Mouse (Mus musculus) MEL-GATA-1-ER (cell line): Measurements from ENCODE around the gene Chd6.

Source experiments
- DNase-seq: peaks from one replicate; pipeline ENCODE4 v3.0.0-alpha.2; 2012; ENCODE audit warnings: low read depth; ENCODE audit errors: extremely low read depth

Gene Chd6

DNA sequence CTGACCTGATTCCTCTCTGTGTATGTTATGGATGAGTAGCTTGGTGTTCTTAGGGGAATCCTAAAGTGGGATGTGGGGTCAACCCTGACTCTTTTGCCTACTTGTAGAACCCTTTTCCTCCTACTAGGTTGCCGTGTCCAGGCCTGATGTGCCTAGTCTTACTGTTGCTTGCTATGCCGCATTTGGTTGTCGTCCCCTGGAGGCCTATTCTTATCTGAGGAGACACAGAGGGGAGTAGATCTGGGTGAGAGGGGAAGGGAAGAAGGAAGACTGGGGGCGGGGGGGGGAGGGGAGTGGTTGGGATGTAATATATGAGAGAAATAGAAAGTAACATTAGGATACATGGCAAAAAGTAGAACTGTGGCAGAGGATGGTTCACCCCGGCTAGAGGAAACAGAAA is 33.3 kb downstream of the Chd6 start:
- peak; percentile 47 for DNase-seq

DNA sequence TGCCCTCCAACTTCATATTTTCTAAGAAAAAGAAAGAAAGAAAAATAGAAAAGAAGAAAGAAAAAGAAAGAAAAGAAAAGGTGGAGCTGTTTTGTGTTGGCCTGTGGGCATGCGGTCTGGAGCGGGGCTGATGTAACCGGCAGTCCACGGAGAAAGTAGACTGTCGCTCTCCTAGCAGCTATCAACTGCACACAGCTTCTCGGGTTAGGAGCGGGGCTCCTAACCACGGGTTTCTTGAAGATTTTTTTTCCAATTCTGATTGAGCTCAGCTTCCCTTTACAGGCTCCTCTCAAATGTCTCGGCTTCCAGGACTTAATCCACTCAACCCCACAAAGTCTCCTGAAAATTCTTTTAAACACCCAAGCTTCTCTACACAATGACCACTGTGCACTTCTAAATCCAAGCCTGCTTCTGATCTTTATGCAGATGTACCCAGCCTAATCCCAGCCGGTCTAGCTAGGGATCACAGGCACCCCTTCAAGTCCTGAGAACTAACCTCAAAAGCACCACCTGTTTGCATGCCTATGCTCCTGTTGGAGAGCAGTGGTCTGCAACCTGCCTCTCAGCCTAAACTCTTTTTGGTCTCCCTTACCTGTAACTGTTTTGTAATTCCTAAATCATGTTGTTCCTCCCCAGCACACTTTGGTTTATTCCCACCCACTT is 42.6 kb downstream of the Chd6 start:
- peak; percentile 65 for DNase-seq

DNA sequence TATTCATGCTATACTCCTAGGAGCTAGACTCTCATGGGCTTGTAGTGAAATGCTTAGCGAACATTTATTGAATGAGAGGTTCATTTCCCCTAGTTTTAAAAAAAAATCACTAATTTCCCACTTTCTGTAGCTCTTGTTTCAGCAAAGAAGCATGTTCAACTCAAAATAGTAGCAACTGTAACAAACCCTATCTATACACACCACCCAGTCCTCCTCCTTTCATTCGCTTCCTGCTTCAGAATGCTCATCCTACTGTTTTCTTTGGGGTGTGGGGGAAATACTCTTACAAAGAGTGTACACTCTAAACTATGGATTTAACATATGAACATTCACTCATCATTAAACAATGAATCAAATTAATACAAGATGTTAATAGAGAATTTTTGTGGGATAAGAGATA is 43.3 kb downstream of the Chd6 start:
- peak; percentile 58 for DNase-seq

DNA sequence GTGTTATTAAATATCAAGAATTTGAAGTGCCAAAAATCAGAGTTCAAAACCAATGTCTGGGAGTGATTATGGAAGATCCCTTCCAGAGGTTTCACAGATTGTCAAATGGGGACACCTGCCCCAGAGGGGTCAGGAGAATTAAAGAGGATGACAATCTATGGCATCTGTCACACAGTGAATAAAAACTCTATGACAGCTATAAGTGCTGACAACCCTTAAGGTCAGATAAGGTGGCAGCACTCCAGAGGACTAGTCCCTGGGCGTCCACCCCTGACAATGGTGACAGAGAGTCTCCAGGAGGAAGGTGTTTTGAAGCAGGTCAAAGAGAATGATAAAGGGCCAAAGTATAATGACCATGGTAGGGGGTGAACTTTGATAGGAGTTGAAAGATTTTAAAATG is 44.0 kb downstream of the Chd6 start:
- no peak for DNase-seq

DNA sequence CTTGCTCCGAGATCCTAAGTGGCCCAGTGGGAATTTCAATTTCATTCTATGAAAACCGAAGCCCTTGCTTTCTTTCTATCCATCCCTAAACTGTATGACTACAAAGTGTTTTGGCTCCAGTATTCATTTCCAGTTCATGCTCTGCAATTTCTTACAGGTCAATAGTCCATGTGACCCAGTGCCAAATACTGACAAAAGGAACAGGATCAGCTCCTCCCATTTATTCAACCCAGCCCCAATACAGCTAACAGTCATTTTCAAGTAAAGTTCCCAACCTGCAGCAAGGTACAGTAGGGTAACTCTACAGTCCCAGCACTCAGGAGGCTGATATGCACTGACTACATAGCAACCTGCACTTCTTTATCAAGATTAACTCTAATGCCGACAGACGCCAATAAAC is 50.0 kb downstream of the Chd6 start:
- DNase-seq, result no peak

DNA sequence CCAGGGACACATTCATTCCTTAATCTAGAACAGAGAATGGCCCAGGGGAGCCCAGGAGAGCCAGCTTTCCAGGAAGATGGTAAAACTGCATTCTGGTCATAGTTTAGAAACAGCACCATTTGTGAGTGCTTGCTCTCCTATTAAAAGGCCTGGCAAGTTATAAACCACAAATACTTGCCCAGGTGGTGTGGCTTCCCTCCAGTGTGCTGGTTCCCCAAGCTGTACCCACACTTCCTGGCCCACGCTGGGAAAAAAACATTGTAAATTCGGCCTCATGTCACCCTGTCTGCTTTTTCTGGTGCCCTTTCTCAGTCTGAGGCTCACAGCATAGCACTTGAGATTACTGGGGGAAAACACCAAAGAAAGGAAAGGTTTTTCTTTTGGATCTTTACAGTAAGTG is 55.1 kb downstream of the Chd6 start:
- DNase-seq, result no peak

DNA sequence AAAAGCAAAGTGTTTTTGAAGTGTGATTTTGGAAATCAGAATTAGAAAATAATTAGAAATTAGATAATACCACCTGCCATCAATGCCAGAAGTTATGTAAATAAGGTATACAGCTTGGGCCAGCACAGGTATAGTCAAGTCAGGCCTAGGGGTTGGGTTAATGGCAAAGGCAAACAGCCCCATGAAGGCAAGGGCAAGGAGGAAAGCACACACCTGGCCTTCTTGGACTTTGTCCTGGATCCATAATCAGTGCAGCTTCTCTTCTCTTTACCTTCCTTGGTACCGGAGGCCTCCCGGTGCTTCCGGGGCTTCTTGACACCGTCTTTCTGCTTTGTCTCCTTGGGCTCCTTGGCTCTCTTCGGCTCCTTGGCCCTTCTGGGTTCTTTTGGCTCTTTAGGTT is 56.7 kb downstream of the Chd6 start:
- no peak for DNase-seq

DNA sequence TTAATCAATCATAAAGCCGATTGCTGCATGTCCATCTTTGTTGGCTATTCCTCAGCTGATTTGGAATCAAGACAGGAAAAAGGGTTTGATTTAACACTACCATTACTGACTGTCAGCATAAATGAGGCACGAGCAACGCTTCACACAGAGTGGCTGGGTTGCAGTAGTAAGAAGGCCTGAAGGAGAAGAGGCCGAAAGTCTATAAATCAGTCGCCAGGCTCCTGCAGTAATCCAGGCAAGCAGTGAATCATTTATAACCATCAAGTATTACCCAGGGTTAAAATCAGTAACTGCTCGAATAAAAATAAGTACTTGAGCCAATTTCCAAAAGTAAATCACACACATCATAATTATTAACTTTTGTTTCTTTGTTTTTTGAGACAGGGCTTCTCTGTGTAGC is 59.4 kb downstream of the Chd6 start:
- DNase-seq, result no peak

DNA sequence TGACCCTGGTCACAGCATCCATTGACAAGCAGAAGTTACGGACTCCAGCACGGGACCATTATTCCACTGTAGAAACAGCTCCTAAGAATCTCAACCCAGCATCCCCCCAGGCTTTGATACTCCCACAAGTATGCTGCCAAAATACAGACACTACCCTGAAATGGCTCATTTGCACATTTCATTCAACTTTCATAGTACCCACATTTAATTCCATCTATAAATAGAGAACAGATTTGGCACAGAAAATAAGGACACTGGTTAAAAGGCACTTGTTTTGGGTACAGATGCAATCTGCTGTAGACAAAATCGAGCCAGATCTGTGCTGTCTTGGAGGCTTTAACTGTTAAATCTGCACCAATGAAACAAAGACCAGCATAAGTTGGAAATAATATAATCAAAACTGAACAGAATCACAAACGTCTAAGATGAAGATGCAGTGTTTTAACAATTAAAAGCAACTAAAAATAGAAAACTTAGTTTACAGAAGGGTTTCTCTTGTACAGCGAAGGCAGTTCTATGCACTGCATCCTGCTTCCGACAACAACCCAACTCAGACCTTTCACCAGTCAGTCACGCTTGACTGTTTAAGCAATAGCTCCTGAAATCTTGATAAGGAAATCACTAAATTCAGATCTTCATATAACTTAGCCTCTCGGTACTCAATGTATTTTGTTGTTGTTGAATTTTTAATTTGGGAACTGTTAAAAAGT is 64.2 kb downstream of the Chd6 start:
- no peak for DNase-seq

DNA sequence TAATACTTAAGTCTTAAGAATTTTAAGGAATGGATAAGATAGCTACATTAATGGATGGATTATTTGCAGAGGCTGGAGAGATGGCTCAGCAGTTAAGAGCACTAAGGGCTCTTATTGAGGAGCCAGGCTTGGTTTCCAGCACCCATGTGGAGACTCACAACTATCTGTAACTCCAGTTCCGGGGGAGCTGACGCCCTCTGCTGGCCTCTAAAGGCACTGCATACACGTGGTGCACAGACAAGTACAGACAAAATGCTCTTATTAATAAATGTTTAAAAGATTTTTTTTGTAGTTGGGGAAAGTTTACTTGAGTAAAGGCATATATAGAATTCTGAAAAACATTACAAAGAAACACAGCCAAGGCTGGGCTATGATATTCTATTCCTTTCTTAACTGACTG is 66.0 kb downstream of the Chd6 start:
- DNase-seq, result no peak

DNA sequence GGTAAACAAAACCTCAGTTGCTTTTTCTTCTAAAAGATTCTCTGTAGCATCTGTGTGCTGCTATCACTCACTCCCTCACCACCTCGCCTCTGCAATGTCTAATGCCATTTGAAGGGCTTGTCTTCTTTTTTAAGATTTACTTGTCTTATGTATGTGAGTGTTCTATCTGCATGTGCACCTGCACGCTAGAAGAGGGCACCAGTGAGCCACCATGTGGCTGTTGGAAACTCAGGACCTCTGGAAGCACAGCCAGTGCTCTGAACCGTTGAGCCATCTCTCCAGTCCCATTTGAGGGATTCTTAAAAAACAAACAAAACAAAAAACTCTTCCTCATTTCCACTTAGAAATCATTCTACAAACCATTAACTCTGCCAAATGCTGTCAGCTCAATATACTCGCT is 68.1 kb downstream of the Chd6 start:
- no peak for DNase-seq

DNA sequence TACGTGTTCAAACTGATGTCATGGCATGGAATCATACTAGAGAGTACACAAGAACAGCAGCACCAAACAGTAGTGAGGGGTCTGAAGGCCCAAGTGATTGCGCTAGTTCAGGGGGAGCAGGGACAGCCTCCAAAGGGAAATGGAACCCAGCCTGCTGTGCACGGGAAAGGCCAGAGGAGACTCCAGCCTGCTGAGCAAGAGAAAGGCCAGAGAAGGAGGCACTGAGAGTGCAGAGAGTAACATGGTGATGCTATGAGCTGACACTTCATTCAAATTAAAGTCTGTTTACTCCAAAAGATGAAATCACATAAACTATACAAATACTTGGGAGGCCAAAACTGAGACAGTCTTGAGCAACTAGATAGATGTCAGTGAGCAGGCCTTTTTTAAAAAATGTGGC is 71.1 kb downstream of the Chd6 start:
- no peak for DNase-seq

DNA sequence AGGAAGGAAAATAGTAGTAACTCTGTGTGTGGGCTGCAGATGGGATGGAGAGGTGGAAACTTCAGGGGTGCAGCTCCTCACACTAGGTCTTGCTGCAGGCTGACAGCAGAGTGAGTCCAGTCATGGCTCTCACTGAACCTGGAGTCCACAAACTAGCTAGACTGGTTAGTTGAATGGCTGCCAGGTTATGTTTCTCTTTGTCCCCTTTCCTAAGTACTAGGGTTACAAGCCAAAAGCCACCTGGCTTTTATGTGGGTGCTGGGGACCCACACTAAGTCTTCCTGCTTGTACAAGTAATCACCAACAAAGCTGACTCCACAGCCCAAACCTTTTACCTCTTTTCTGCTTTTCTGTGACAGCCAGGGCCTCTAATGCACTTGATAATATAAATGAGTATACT is 75.7 kb downstream of the Chd6 start:
- no peak for DNase-seq

DNA sequence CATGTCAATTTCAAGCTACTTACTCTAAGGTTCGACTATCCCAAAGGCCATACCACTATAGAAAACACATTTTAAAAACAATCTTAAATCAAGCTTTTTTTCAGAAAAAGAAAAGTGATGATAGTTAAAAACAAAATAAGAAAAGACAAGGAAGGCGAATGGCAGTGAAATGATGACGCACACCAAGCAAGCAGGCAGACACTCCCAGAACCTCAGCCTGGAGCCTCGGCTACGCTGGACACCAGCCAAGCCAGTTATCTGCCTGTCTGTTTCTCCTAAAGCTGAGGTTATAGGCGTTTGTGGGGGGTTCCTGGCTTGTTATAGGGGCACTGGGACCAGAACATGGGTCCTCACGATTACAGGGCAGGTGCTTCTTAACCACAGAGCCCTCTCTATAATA is 76.5 kb downstream of the Chd6 start:
- no peak for DNase-seq

DNA sequence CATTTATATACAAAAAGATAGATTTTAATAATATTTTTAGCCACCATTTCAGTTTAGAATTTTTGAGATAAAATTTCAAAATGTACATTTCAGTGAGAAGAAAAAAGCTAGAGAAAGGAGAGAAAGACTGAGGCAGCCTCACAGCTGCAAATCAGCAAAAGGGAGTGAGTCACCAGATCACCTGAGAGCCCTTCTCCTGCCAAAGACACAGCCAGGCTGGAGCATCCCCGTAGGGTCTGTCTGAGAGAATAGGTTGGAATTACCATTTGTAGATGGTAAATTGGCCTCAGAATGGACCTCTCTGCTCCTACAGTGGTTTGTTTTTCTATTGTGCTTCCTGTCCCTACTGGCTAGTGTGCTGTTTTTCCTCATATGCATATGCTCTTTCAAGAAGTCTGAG is 84.3 kb downstream of the Chd6 start:
- no peak for DNase-seq

DNA sequence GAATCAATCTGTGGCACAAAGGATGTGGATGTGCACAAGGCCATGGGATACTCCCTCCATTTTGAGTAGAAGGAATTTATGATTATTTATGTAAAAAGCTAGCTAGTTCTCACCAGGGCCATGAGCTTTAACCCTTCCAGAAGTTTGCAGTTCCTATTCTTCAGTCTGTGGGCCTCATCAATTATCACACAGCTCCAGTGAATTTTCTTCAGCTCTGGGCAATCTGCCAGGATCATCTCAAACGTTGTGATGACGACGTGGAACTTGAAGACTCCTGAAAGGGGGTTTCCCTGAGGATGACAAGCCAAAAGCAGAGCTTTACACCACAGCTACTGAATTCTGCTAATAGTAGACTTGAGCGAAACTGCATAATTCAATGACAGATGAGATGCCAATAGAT is 91.0 kb downstream of the Chd6 start:
- DNase-seq, result peak; percentile 7

DNA sequence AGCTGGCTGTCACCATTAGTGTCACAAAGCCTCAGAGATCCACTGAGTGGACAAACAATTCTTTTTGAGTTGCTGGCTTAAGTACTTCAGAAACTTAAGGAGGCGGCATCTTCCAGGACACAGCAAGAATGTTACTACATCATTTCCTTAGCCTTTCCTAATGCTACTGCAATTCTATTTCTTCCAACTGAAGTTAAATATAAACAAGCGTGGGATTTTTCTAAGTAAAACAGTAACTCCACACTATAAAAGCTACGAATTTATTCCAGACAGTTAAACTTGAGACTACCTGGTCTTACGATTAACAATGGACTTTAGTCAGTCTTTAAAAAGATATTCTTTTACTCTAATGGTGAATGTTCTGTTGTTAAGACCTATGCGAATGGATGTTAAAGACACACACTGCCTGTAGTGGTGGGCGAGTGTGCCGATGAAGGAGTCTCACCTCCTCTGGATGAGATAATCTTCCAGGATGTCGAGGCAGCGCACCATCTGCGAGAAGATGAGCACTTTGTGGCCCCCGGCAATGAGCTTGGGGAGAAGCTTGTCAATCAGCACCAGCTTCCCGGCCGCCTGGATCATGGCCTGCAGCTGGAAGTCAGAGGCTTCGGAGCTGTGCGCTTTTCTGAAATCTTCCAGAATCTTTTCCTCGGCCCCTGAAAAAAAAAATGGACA is 96.2 kb downstream of the Chd6 start:
- no peak for DNase-seq

DNA sequence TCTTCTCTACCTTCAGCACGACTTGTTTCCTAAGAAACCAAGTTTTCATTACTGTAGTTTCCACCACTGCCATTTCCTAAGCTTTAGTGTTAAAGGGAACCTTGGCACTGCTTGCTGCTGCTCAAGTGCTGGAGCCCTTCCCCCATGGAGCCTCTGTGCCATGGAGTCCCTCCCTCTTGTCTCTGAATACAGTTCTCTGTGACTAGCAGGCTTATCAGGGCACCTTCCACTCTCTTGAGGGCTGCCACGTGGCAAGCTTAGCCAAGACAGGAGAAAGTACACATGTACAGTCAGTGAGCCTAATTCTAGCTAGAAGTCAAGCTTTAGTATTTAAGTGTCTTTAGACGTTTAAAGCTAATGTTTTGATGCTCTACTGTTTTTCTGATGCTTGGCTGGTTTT is 104.5 kb downstream of the Chd6 start:
- DNase-seq, result peak; percentile 12

DNA sequence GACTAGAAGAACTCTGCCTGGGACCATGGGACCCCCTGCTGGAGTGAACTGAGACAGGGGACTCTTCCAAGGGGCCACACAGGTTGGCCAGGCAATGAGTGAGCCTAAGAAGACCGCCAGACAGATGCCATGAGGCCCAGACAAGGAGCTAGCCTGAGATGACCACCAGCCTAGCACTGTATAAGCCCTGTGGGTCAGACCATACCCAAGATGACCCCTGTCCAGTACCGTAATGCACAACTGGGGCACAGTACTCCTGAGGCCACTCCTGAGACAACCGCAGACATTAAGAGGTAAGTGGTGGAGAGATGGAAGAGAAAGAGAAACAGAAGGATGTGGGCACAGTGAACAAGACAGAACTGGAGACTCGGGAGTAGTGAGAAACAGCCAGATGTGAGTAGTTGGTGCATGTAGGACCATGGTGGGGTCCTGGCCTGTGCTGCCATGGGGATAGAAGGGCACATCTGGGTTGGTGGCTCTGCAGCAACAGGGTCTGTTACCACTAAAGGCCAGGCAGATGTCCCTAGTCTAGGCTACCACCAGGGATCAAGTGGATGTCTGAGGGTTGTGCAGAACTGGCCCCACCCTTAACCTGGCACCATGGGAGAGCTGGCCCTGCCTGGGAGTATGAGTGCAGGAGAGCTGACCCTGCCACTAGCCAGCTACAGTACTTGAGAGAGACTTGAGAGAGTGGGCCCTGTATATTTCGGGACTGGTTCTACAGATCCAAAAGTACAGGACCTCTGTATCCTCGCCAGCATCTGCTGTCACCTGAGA is 111.7 kb downstream of the Chd6 start:
- DNase-seq, result no peak

DNA sequence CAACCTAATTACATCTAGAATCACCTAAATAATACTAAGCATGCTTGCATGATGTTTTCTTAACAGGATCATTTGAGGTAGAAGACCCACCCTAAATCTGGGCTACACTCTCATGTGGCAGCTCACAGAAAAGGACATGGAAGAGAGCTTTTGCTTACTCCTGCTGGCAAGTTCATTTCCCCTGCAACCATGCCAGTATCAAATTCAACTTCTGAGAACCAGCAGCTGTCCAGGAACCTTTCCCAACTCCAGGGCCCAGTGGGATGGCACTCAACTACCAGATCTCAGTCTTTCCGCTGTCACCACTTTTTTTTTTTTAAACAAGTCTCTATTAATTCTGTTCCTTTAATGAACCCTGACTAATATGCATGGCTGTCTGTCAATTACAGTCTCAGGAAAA is 114.7 kb downstream of the Chd6 start:
- no peak for DNase-seq

DNA sequence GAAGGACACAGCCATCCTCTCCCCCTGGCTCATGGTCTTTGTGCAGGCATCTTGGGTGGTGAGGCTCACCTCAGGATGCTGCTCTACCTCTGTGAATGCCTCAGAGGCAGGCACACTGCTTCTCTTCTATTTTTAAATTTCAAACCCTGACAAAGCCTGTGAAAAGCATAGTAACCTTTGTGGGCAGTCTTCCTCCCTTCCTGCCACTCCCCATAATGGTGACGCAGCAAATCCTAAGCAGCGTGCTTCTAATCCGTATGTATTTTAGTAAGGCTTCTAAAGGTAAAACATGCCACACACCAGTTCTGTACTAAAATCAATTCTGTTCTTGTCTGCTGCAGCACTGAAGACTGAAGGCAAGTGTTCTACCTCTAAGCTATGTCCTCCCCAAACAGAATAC is 116.4 kb downstream of the Chd6 start:
- no peak for DNase-seq
